In genomic region chr11:114669651-114670168, GRCm38 (mm10) we compare ENCODE assay signal across 8 mouse cellular contexts. TPM values are rescaled to one million over a fixed set of nuclear protein-coding genes. Genes with fewer than 3 reads are reported as not detected.
A peak's percentile ranks its signal among the peaks of the same experiment; 100 is the strongest.
DNase-seq lines count a peak whose midpoint lies in the region; ATAC-seq and TF ChIP-seq lines count a peak whose summit lies in the region.

No protein-coding gene starts in this region.

- 11% methylated on average over 12 of the region's 12 CpGs for WGBS in heart, adult 2 months
- 18% methylated on average over 12 of the region's 12 CpGs for WGBS in embryonic facial prominence, embryonic 10.5 days
- 12% methylated on average over 12 of the region's 12 CpGs for WGBS in intestine, postnatal 0 days

- TF ChIP-seq CTCF in heart, adult 2 months (IDR thresholded peaks at IDR 0.05) = no peak
- no peak for TF ChIP-seq CTCF in intestine, postnatal 0 days (IDR thresholded peaks at IDR 0.05; ENCODE audit: low read depth)

- H3ac ChIP-seq in myocyte (ENCODE audit: control insufficient read depth, insufficient read length) = peak overlapping the region; percentile 68

- no peak for ATAC-seq in intestine, postnatal 0 days

- peak overlapping the region; percentile 73 for H3K27ac ChIP-seq in heart, adult 2 months
- H3K27ac ChIP-seq in embryonic facial prominence, embryonic 10.5 days (replicated peaks) = peak overlapping the region; percentile 96
- H3K27ac ChIP-seq in intestine, postnatal 0 days (ENCODE audit: low read depth, low read length) = 0 out of 2 replicates have a peak overlapping the region, but pooled peaks have one; percentile 92

- no peaks in the 10 kb centered on the region for H3K79me2 ChIP-seq in heart, adult 2 months (replicated peaks; ENCODE audit: control insufficient read depth, insufficient read depth, low read length)
- H3K79me2 ChIP-seq in myocyte (ENCODE audit: control insufficient read depth, insufficient read depth) = peaks cover 54% of the 10 kb centered on the region

- peak overlapping the region; percentile 91 for H3K4me3 ChIP-seq in heart, adult 2 months
- peak overlapping the region; percentile 94 for H3K4me3 ChIP-seq in embryonic facial prominence, embryonic 10.5 days
- peak overlapping the region; percentile 81 for H3K4me3 ChIP-seq in intestine, postnatal 0 days (ENCODE audit: low read depth, low read length)
- H3K4me3 ChIP-seq in myocyte = peak overlapping the region; percentile 90

- no peaks in the 10 kb centered on the region for H3K9me3 ChIP-seq in embryonic facial prominence, embryonic 10.5 days
- H3K9me3 ChIP-seq in intestine, postnatal 0 days (ENCODE audit: control insufficient read depth) = no peaks in the 10 kb centered on the region

- H3K4me1 ChIP-seq in heart, adult 2 months (ENCODE audit: control insufficient read depth, insufficient read depth, low read length) = peaks cover 11% of the 10 kb centered on the region
- H3K4me1 ChIP-seq in embryonic facial prominence, embryonic 10.5 days = peaks cover 39% of the 10 kb centered on the region
- 0 out of 2 replicates have a peak, but pooled peaks cover 5% of the 10 kb centered on the region for H3K4me1 ChIP-seq in intestine, postnatal 0 days (replicated peaks; ENCODE audit: control insufficient read depth, insufficient read depth, low read length)

- no peak for DNase-seq in heart, adult 2 months
- no peak for DNase-seq in heart, adult 11 months
- peak; percentile 60 for DNase-seq in A20 (ENCODE audit: low read depth, low spot score)
- DNase-seq in embryonic facial prominence, embryonic 10.5 days (ENCODE audit: low spot score) = no peak
- no peak for DNase-seq in right cerebral cortex, adult 2 months (ENCODE audit: low spot score in 2 of 2)
- no peak for DNase-seq in c-Kit-positive CD71-positive TER-119-positive erythroid progenitor cells, embryonic 14.5 days (ENCODE audit: low spot score)

- H3K4me2 ChIP-seq in intestine, postnatal 0 days (replicated peaks; ENCODE audit: low read depth) = peak overlapping the region; percentile 78
- peak overlapping the region; percentile 86 for H3K4me2 ChIP-seq in myocyte (ENCODE audit: low read depth)

- intact Hi-C loops in heart, adult 2 months (cut with DNase I) = loop anchor here (10.0 kb wide), 1 partner anchor 985 kb away; the partner anchor contains the start of genes D11Wsu47e and Fam104a

- H3K27me3 ChIP-seq in heart, adult 2 months (ENCODE audit: control insufficient read depth, insufficient read depth, low read length) = no peaks in the 10 kb centered on the region
- H3K27me3 ChIP-seq in embryonic facial prominence, embryonic 10.5 days (replicated peaks; ENCODE audit: low read depth, poor library complexity, severe bottlenecking) = peaks cover 18% of the 10 kb centered on the region
- H3K27me3 ChIP-seq in intestine, postnatal 0 days (replicated peaks; ENCODE audit: control insufficient read depth, insufficient read depth, low read length) = 0 out of 2 replicates have a peak, but pooled peaks cover 6% of the 10 kb centered on the region
- H3K27me3 ChIP-seq in myocyte (ENCODE audit: control insufficient read depth, insufficient read depth, insufficient read length) = peaks cover 4% of the 10 kb centered on the region

- peak overlapping the region; percentile 87 for H3K9ac ChIP-seq in heart, adult 2 months (ENCODE audit: low read depth, low read length)
- H3K9ac ChIP-seq in intestine, postnatal 0 days (ENCODE audit: low read depth, low read length) = peak overlapping the region; percentile 73

- H3K36me3 ChIP-seq in heart, adult 2 months (ENCODE audit: control insufficient read depth, insufficient read depth, low read length) = peaks cover 9% of the 10 kb centered on the region
- H3K36me3 ChIP-seq in embryonic facial prominence, embryonic 10.5 days (replicated peaks) = peaks cover 50% of the 10 kb centered on the region
- peaks cover 31% of the 10 kb centered on the region for H3K36me3 ChIP-seq in intestine, postnatal 0 days (ENCODE audit: control insufficient read depth, insufficient read depth)
- peaks cover 25% of the 10 kb centered on the region for H3K36me3 ChIP-seq in myocyte (ENCODE audit: control insufficient read depth, insufficient read depth)

- no peak for TF ChIP-seq EP300 in heart, adult 2 months (IDR thresholded peaks at IDR 0.05; ENCODE audit: insufficient read depth, low read depth, low read length)

- TF ChIP-seq POLR2A in heart, adult 2 months (IDR thresholded peaks at IDR 0.05; ENCODE audit: insufficient read depth, low read depth, low read length) = no peak
- TF ChIP-seq POLR2A in myocyte (IDR thresholded peaks at IDR 0.05; ENCODE audit: insufficient read length, low read depth) = no peak

TF ChIP-seq in myocyte, 11 proteins besides CTCF, POLR2A, EP300 and RAD21:
- no peak for TF ChIP-seq MYOD1 (IDR thresholded peaks at IDR 0.05; ENCODE audit: control insufficient read depth in 1 of 3, insufficient read length in 2 of 3, low read depth in 2 of 3)
- no peak for TF ChIP-seq TCF3 (IDR thresholded peaks at IDR 0.05; ENCODE audit: insufficient read length, low read depth)
- TF ChIP-seq POLR2AphosphoS2 (IDR thresholded peaks at IDR 0.05; ENCODE audit: insufficient read length, low read depth) = no peak
- TF ChIP-seq MAX (IDR thresholded peaks at IDR 0.05; ENCODE audit: low read depth) = no peak
- TF ChIP-seq REST (IDR thresholded peaks at IDR 0.05; ENCODE audit: insufficient read depth, insufficient read length) = no peak
- no peak for TF ChIP-seq MYOG (IDR thresholded peaks at IDR 0.05; ENCODE audit: control insufficient read depth in 1 of 3, insufficient read depth in 1 of 3, insufficient read length in 2 of 3, low read depth in 2 of 3)
- no peak for TF ChIP-seq CEBPB (IDR thresholded peaks at IDR 0.05; ENCODE audit: insufficient read depth, poor library complexity, severe bottlenecking)
- no peak for TF ChIP-seq SRF (IDR thresholded peaks at IDR 0.05; ENCODE audit: control insufficient read depth, insufficient read length, low read depth)
- TF ChIP-seq USF1 (IDR thresholded peaks at IDR 0.05; ENCODE audit: low read depth) = no peak
- no peak for TF ChIP-seq E2F4 (IDR thresholded peaks at IDR 0.05; ENCODE audit: insufficient read depth)
- TF ChIP-seq TCF12 (IDR thresholded peaks at IDR 0.05; ENCODE audit: insufficient read depth, poor library complexity, severe bottlenecking) = no peak

RNA-seq across cellular contexts. Expression of gene Rpl38, which starts 1.4 kb away (rescaled TPM):
- 100 to 1,000 TPM; 587 to 660 TPM for total RNA-seq in heart, adult 2 months (2021)
- polyA plus RNA-seq in heart, adult 2 months (2012; rRNA removed) = 335 and 344 TPM in 2 replicates
- polyA plus RNA-seq in embryonic facial prominence, embryonic 10.5 days (2016; fragmentation: Nextera tagmentation; extraction: Ambion mirVana) = 1,047 and 1,098 TPM in 2 replicates
- polyA plus RNA-seq in intestine, postnatal 0 days (2015; fragmentation: Nextera tagmentation; extraction: Ambion mirVana) = 922 and 935 TPM in 2 replicates
- polyA plus RNA-seq in myocyte (2012; fragmentation: generic; extraction: Trizol) = 3,783 TPM

RNA-seq across cellular contexts. Expression of gene Ttyh2, which starts 5.5 kb away (rescaled TPM):
- 1 to 10 TPM; 4.3 to 4.9 TPM for total RNA-seq in heart, adult 2 months (2021)
- 6.3 and 7.5 TPM in 2 replicates for polyA plus RNA-seq in heart, adult 2 months (2012; rRNA removed)
- 14.9 and 16.1 TPM in 2 replicates for polyA plus RNA-seq in embryonic facial prominence, embryonic 10.5 days (2016; fragmentation: Nextera tagmentation; extraction: Ambion mirVana)
- 73.4 and 80.0 TPM in 2 replicates for polyA plus RNA-seq in intestine, postnatal 0 days (2015; fragmentation: Nextera tagmentation; extraction: Ambion mirVana)
- 40.6 TPM for polyA plus RNA-seq in myocyte (2012; fragmentation: generic; extraction: Trizol)

RNA-seq across cellular contexts. Expression of gene Dnaic2, which starts 57.5 kb away (rescaled TPM):
- total RNA-seq in heart, adult 2 months (2021) = under 1 TPM; 0.16 to 0.18 TPM
- 0.44 and 1.5 TPM in 2 replicates for polyA plus RNA-seq in heart, adult 2 months (2012; rRNA removed)
- 1.7 and 1.8 TPM in 2 replicates for polyA plus RNA-seq in embryonic facial prominence, embryonic 10.5 days (2016; fragmentation: Nextera tagmentation; extraction: Ambion mirVana)
- 0.12 and 0.22 TPM in 2 replicates for polyA plus RNA-seq in intestine, postnatal 0 days (2015; fragmentation: Nextera tagmentation; extraction: Ambion mirVana)
- polyA plus RNA-seq in myocyte (2012; fragmentation: generic; extraction: Trizol) = 1.00 TPM
